Comparison of ENCODE assay signal across 8 mouse cellular contexts in genomic region chr2:157079701-157080180, GRCm38 (mm10). TPM values are rescaled to one million over a fixed set of nuclear protein-coding genes. Genes with fewer than 3 reads are reported as not detected.
DNase-seq lines count a peak whose midpoint lies in the region; ATAC-seq and TF ChIP-seq lines count a peak whose summit lies in the region.

No protein-coding gene starts in this region.

- peak overlapping the region; percentile 88 for H3K27ac ChIP-seq in heart, embryonic 16.5 days (ENCODE audit: low read length)
- no peak overlapping the region for H3K27ac ChIP-seq in bone marrow macrophage, adult 2 months (ENCODE audit: insufficient read depth, low read depth, low read length)
- H3K27ac ChIP-seq in hindbrain, embryonic 10.5 days, result peak overlapping the region; percentile 99
- peak overlapping the region; percentile 91 for H3K27ac ChIP-seq in midbrain, embryonic 11.5 days (ENCODE audit: low read depth, low read length)

- no peak for ATAC-seq in heart, embryonic 16.5 days (replicated peaks; ENCODE audit: extremely low read depth, insufficient read depth, low FRiP score)
- peak; percentile 6 for ATAC-seq in midbrain, embryonic 11.5 days (ENCODE audit: low FRiP score)

- H3K27me3 ChIP-seq in heart, embryonic 16.5 days (ENCODE audit: control insufficient read depth, insufficient read depth, low read length), result no peaks in the 10 kb centered on the region
- H3K27me3 ChIP-seq in hindbrain, embryonic 10.5 days (ENCODE audit: insufficient read depth, poor library complexity, severe bottlenecking), result no peaks in the 10 kb centered on the region; the same call in 1 of the 2 replicates
- no peaks in the 10 kb centered on the region for H3K27me3 ChIP-seq in midbrain, embryonic 11.5 days (ENCODE audit: control insufficient read depth, insufficient read depth, low read length)

- DNase-seq in heart, adult 9 months (ENCODE audit: low spot score in 2 of 2), result no peak
- DNase-seq in hindbrain, embryonic 10.5 days (ENCODE audit: low spot score), result no peak
- peak; percentile 97 for DNase-seq in midbrain, embryonic 11.5 days (ENCODE audit: low spot score, missing footprints)
- DNase-seq in urinary bladder, postnatal 4 days (ENCODE audit: low spot score in 2 of 2), result no peak
- no peak for DNase-seq in yolk sac, embryonic 10.5 days (ENCODE audit: low spot score)
- DNase-seq in right cerebral cortex, postnatal 10 days (ENCODE audit: low spot score in 2 of 2), result no peak

- H3K9me3 ChIP-seq in heart, embryonic 16.5 days (replicated peaks; ENCODE audit: control insufficient read depth, low read length), result no peaks in the 10 kb centered on the region
- H3K9me3 ChIP-seq in hindbrain, embryonic 10.5 days, result no peaks in the 10 kb centered on the region
- no peaks in the 10 kb centered on the region for H3K9me3 ChIP-seq in midbrain, embryonic 11.5 days (ENCODE audit: control insufficient read depth, low read length)

- H3K4me2 ChIP-seq in heart, embryonic 16.5 days (ENCODE audit: low read depth, low read length), result peak overlapping the region; percentile 91
- H3K4me2 ChIP-seq in midbrain, embryonic 11.5 days, result peak overlapping the region; percentile 94

- H3K4me3 ChIP-seq in heart, embryonic 16.5 days (ENCODE audit: low read length), result peak overlapping the region; percentile 86
- peak overlapping the region; percentile 61 for H3K4me3 ChIP-seq in bone marrow macrophage, adult 2 months (ENCODE audit: insufficient read depth, low read length)
- H3K4me3 ChIP-seq in hindbrain, embryonic 10.5 days, result peak overlapping the region; percentile 97
- peak overlapping the region; percentile 94 for H3K4me3 ChIP-seq in midbrain, embryonic 11.5 days (ENCODE audit: low read depth, low read length)

- H3K36me3 ChIP-seq in heart, embryonic 16.5 days (ENCODE audit: control insufficient read depth, insufficient read depth), result no peaks in the 10 kb centered on the region
- H3K36me3 ChIP-seq in hindbrain, embryonic 10.5 days, result peaks cover 25% of the 10 kb centered on the region
- H3K36me3 ChIP-seq in midbrain, embryonic 11.5 days (ENCODE audit: control insufficient read depth, insufficient read depth, low read length), result no peaks in the 10 kb centered on the region; the same call in 1 of the 2 replicates

- H3K4me1 ChIP-seq in heart, embryonic 16.5 days (ENCODE audit: control insufficient read depth, insufficient read depth, low read length), result peaks cover 32% of the 10 kb centered on the region
- H3K4me1 ChIP-seq in bone marrow macrophage, adult 2 months (ENCODE audit: control insufficient read depth, insufficient read depth, low read length), result peaks cover 33% of the 10 kb centered on the region
- H3K4me1 ChIP-seq in hindbrain, embryonic 10.5 days (replicated peaks), result peaks cover 60% of the 10 kb centered on the region
- H3K4me1 ChIP-seq in midbrain, embryonic 11.5 days (ENCODE audit: control insufficient read depth, insufficient read depth, low read length), result peaks cover 32% of the 10 kb centered on the region

- no peak for TF ChIP-seq POLR2A in bone marrow macrophage, adult 2 months (IDR thresholded peaks at IDR 0.05; ENCODE audit: borderline replicate concordance, low read depth, low read length)

- peak overlapping the region; percentile 91 for H3K9ac ChIP-seq in heart, embryonic 16.5 days (ENCODE audit: low read length)
- peak overlapping the region; percentile 98 for H3K9ac ChIP-seq in midbrain, embryonic 11.5 days (ENCODE audit: low read length)

- no peak for TF ChIP-seq CTCF in bone marrow macrophage, adult 2 months (IDR thresholded peaks at IDR 0.05; ENCODE audit: low read depth, low read length)

- 15% methylated on average over 16 of the region's 16 CpGs for WGBS in heart, embryonic 16.5 days
- WGBS in hindbrain, embryonic 10.5 days, result 7% methylated on average over 16 of the region's 16 CpGs
- 8% methylated on average over 16 of the region's 16 CpGs for WGBS in midbrain, embryonic 11.5 days

RNA-seq across cellular contexts. Expression of gene Soga1, which starts 0.7 kb away (rescaled TPM):
- 1.7 and 3.1 TPM in 2 replicates for polyA plus RNA-seq in heart, embryonic 16.5 days (2015; fragmentation: Nextera tagmentation; extraction: Ambion mirVana)
- polyA plus RNA-seq in bone marrow macrophage, adult 2 months (2012; ENCODE audit: insufficient read depth, insufficient read length, missing spikeins), result 10.9 and 14.9 TPM in 2 replicates
- polyA plus RNA-seq in hindbrain, embryonic 10.5 days (2016; fragmentation: Nextera tagmentation; extraction: Ambion mirVana), result 3.7 and 4.0 TPM in 2 replicates
- 5.2 and 6.0 TPM in 2 replicates for polyA plus RNA-seq in midbrain, embryonic 11.5 days (2014; fragmentation: Nextera tagmentation; extraction: Ambion mirVana)

RNA-seq across cellular contexts. Expression of gene Tldc2, which starts 7.1 kb away (rescaled TPM):
- not detected in 2 replicates for polyA plus RNA-seq in heart, embryonic 16.5 days (2015; fragmentation: Nextera tagmentation; extraction: Ambion mirVana)
- polyA plus RNA-seq in bone marrow macrophage, adult 2 months (2012; ENCODE audit: insufficient read depth, insufficient read length, missing spikeins), result not detected in 2 replicates
- not detected in 2 replicates for polyA plus RNA-seq in hindbrain, embryonic 10.5 days (2016; fragmentation: Nextera tagmentation; extraction: Ambion mirVana)
- polyA plus RNA-seq in midbrain, embryonic 11.5 days (2014; fragmentation: Nextera tagmentation; extraction: Ambion mirVana), result not detected in 2 replicates

RNA-seq across cellular contexts. Expression of gene Samhd1, which starts 55.3 kb away (rescaled TPM):
- polyA plus RNA-seq in heart, embryonic 16.5 days (2015; fragmentation: Nextera tagmentation; extraction: Ambion mirVana), result 15.3 and 17.0 TPM in 2 replicates
- polyA plus RNA-seq in bone marrow macrophage, adult 2 months (2012; ENCODE audit: insufficient read depth, insufficient read length, missing spikeins), result 496 and 503 TPM in 2 replicates
- polyA plus RNA-seq in hindbrain, embryonic 10.5 days (2016; fragmentation: Nextera tagmentation; extraction: Ambion mirVana), result 18.8 and 22.9 TPM in 2 replicates
- polyA plus RNA-seq in midbrain, embryonic 11.5 days (2014; fragmentation: Nextera tagmentation; extraction: Ambion mirVana), result 21.0 and 21.7 TPM in 2 replicates

Comparison
In these comparisons a context has a peak if more than half of its experiments do, and no peak if none do; other contexts are left out.
1. RNA of gene Samhd1, which starts 55.3 kb away (polyA plus RNA-seq): 496 to 503 TPM in bone marrow macrophage, adult 2 months; 21.0 to 21.7 TPM in midbrain, embryonic 11.5 days, 18.8 to 22.9 TPM in hindbrain, embryonic 10.5 days and 15.3 to 17.0 TPM in heart, embryonic 16.5 days; every median in the first group is over 10 times any median in the second.
2. Peak in every context shown above with its lines, with median percentiles within 50 percentile points of each other: H3K4me3 ChIP-seq.